Mouse (Mus musculus): ENCODE data around the gene Wif1. TPM values are rescaled to one million over a fixed set of nuclear protein-coding genes. Genes with fewer than 3 reads are reported as not detected.

Gene Wif1
- polyA plus RNA-seq, 1 experiment = not detected

- TF ChIP-seq GATA1 (IDR thresholded peaks at IDR 0.05; ENCODE audit: low read length) = no peak
These were observed 25.6 kb downstream of the Wif1 start for GRCm38 (mm10) chr10:121059043-121060003.

DNA sequence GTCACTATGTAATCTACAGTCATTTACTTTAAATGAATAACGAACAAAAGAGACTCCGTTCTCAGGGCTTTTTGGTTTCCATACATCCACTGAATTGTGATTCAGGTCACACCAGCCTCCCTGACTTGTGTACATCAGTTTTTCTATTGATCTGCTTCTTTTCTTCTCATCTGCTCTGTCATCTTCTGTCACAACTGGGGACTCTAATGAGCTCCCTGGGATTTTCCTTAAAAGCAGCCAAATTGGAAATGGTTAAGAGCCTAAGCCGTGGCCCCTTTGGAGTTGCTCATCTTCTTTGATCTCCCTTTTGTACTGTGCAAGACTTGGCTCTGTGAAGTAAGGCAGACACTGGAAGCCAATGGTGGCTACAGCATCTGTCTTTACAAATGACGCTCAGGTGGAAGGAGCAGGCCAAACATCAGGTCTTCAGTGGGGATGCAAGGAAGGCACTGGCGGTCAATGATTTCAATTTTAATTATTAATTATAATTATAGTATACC lies 27.6 kb downstream of the Wif1 start:
- TF ChIP-seq GATA1 (IDR thresholded peaks at IDR 0.05; ENCODE audit: low read length) = no peak

GRCm38 (mm10) chr10:121062704-121063103 lies 28.9 kb downstream of the Wif1 start:
- no peak for TF ChIP-seq GATA1 (IDR thresholded peaks at IDR 0.05; ENCODE audit: low read length)

DNA sequence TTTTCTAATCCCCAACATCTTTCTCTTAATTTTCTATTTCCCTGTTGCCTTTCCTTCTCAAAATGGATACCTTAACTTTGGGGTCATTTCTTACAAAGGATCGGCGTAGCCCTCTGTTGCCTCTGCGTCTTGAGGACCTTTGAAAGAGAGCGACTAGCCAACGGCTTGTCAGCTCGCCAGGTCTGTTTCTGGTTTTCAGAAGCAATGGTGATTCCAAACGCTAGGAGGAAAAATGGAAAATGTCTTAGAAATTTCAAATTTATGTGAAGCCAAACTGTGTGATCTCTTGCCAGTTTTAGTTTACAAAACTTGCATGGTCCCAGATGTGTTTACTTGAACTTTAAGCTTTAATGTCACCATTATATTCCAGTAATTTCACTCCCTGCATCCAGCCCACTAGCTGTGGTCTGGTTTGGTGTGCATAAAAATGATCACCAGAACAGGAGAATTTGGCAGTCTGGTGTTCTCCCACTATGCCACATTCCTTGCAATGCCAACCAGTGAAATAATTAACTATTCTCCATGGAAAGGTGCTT lies 33.7 kb downstream of the Wif1 start:
- TF ChIP-seq GATA1 (IDR thresholded peaks at IDR 0.05; ENCODE audit: low read length) = no peak

GRCm38 (mm10) chr10:121068003-121068402 lies 34.2 kb downstream of the Wif1 start:
- TF ChIP-seq GATA1 (IDR thresholded peaks at IDR 0.05; ENCODE audit: low read length) = no peak

DNA sequence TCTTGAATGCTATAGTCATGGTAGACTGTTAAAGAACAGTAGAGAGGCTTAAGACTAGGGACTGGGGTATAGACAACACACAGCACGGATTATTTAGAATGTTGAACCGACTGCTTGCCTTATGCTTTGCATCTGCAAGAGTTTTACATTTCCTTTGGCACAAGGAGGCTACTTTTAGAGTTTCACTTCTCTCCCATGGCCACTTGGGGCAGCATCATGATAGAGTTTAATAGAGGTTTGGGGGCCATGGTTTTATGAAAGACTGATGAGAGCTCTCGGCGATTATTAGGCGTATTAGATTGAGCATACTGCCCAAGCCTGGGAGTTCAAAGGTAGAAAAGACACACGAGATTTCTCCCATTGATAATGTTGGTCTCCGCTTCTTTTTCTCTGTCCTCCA lies 37.0 kb downstream of the Wif1 start:
- TF ChIP-seq GATA1 (IDR thresholded peaks at IDR 0.05; ENCODE audit: low read length) = no peak

- TF ChIP-seq GATA1 (IDR thresholded peaks at IDR 0.05; ENCODE audit: low read length) = no peak
These were observed 46.7 kb downstream of the Wif1 start for GRCm38 (mm10) chr10:121080500-121080899.

- TF ChIP-seq GATA1 (IDR thresholded peaks at IDR 0.05; ENCODE audit: low read length) = no peak
These were observed 49.1 kb downstream of the Wif1 start for GRCm38 (mm10) chr10:121082881-121083280.

DNA sequence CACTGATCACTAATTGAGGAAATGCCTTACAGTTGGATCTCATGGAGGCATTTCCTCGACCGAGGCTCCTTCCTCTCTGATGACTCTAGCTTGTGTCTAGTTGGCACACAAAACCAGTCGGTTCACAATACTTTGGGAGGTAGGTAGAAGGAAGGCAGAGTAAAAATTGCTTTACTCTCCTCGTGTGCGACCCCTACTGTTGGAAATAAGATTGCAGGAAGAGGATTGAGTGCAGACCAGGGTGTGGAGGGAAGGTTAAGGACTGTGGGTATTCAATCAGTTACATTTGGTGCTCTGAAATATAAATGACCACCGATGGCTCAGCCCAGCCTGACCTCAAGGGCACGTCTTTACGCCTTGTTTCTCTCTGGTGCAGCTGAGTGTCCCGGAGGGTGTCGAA lies 49.8 kb downstream of the Wif1 start:
- no peak for TF ChIP-seq GATA1 (IDR thresholded peaks at IDR 0.05; ENCODE audit: low read length)

GRCm38 (mm10) chr10:121088679-121089078 lies 54.9 kb downstream of the Wif1 start:
- no peak for TF ChIP-seq GATA1 (IDR thresholded peaks at IDR 0.05; ENCODE audit: low read length)

GRCm38 (mm10) chr10:121089312-121089711 lies 55.6 kb downstream of the Wif1 start:
- no peak for TF ChIP-seq GATA1 (IDR thresholded peaks at IDR 0.05; ENCODE audit: low read length)

- TF ChIP-seq GATA1 (IDR thresholded peaks at IDR 0.05; ENCODE audit: low read length) = no peak
These were observed 56.2 kb downstream of the Wif1 start for GRCm38 (mm10) chr10:121090006-121090405.

GRCm38 (mm10) chr10:121095948-121096347 lies 62.2 kb downstream of the Wif1 start:
- TF ChIP-seq GATA1 (IDR thresholded peaks at IDR 0.05; ENCODE audit: low read length) = no peak

DNA sequence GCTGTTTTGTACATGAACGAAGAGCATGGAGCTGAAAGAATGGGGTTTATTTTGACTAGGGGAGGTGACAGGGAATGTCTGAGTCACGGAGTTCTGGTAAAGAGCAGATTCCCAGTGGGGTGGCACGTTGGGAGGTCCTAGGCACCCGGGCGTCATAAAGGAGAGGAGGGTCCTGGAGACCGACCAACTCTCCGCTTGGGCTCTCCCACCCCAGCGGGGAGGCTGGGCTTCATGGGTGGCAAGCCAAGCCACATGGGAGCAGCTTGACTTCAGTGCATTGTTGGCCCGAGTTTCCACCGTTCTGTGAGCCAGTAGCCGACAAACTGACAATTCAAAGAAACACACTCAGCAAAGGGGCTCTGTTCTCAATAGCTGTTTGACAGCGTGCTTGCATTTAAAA lies 64.5 kb downstream of the Wif1 start:
- TF ChIP-seq GATA1 (IDR thresholded peaks at IDR 0.05; ENCODE audit: low read length) = no peak

GRCm38 (mm10) chr10:121099658-121100057 lies 65.9 kb downstream of the Wif1 start:
- TF ChIP-seq GATA1 (IDR thresholded peaks at IDR 0.05; ENCODE audit: low read length) = no peak

DNA sequence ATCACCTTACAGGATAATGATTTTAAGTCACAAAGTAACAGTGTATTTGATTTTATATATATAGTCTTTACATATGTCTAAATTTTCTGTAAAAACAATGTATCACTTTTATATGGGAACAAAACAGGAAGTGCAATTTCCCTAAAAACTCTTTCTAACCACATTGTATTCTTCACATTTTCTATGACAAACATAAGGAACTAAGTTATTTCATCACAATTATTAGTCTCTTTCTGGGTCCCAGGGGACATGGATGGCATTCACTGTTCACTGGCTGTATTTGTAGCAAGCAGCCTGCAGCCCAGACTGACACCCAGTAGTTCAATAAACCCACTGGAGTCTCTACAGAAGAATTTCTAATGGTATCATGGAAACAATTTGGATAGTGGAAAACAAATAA lies 82.4 kb downstream of the Wif1 start:
- TF ChIP-seq GATA1 (IDR thresholded peaks at IDR 0.05; ENCODE audit: low read length) = no peak

- TF ChIP-seq GATA1 (IDR thresholded peaks at IDR 0.05; ENCODE audit: low read length) = no peak
These were observed 82.9 kb downstream of the Wif1 start for GRCm38 (mm10) chr10:121116636-121117035.
